Mouse (Mus musculus) CH12.LX (cell line): ENCODE results near the gene C1ql4. TPM values are rescaled to one million over a fixed set of nuclear protein-coding genes. Genes with fewer than 3 reads are reported as not detected.

Source experiments
- DNase-seq: peaks from one replicate; pipeline ENCODE4 v3.0.0-alpha.2; 2013; ENCODE audit errors: extremely low read depth
- H3K27ac ChIP-seq: 2 replicates; pipeline ENCODE4 v1.5.1; 2012; ENCODE audit warnings: low read depth, mild to moderate bottlenecking, control low read depth, moderate library complexity; ENCODE audit not compliant: insufficient read depth
- H3K27me3 ChIP-seq: replicated peaks from 2 replicates; pipeline ENCODE3; 2012; ENCODE audit warnings: inconsistent platforms
- H3K36me3 ChIP-seq, 2 experiments: replicated peaks in 1 of 2; 2 replicates each; pipeline versions ENCODE3 to v1.6.1; 2012; ENCODE audit warnings: inconsistent platforms in 1 of 2, low read length in 1 of 2, mild to moderate bottlenecking in 1 of 2, mixed read lengths in 1 of 2, moderate library complexity in 1 of 2; ENCODE audit not compliant: control insufficient read depth in 1 of 2, insufficient read depth in 1 of 2
- H3K4me1 ChIP-seq, 2 experiments: 2 replicates each; pipeline ENCODE4 v1.6.1; 2012; ENCODE audit warnings: inconsistent platforms in 1 of 2, moderate library complexity in 1 of 2; ENCODE audit not compliant: insufficient read depth in 2 of 2, control insufficient read depth in 1 of 2
- H3K4me2 ChIP-seq: 2 replicates; pipeline ENCODE4 v1.6.1; 2012; ENCODE audit warnings: low read depth, mild to moderate bottlenecking, control low read depth; ENCODE audit not compliant: poor library complexity, insufficient read depth, severe bottlenecking
- H3K4me3 ChIP-seq, 3 experiments: fragments of 150-350 bp in 1 of 3; sonication (generic) in 1 of 3; replicated peaks in 1 of 3; 2 replicates each; pipeline versions ENCODE3 to v1.5.1; 2011 to 2012; ENCODE audit warnings: low read depth in 2 of 3, low read length in 2 of 3, mild to moderate bottlenecking in 2 of 3, moderate library complexity in 2 of 3, control low read depth in 1 of 3, improper control_type of control experiment in 1 of 3, inconsistent platforms in 1 of 3, mixed read lengths in 1 of 3; ENCODE audit not compliant: poor library complexity in 1 of 3
- H3K79me2 ChIP-seq: replicated peaks from 2 replicates; pipeline ENCODE4 v1.6.1; 2012; ENCODE audit warnings: mild to moderate bottlenecking, moderate library complexity; ENCODE audit not compliant: control insufficient read depth, poor library complexity, insufficient read depth, severe bottlenecking; ENCODE audit errors: extremely low read depth
- H3K9ac ChIP-seq: 2 replicates; pipeline ENCODE4 v1.6.1; 2012; ENCODE audit warnings: low read depth, mild to moderate bottlenecking, control low read depth, moderate library complexity; ENCODE audit not compliant: insufficient read depth
- H3K9me3 ChIP-seq: replicated peaks from 2 replicates; pipeline ENCODE3; 2012; ENCODE audit warnings: low read length, inconsistent platforms, mixed read lengths
- CTCF ChIP-seq, 2 experiments: IDR thresholded peaks in 1 of 2; conservative IDR thresholded peaks in 1 of 2; 2 replicates each; pipeline ENCODE4 v1.5.1; 2011 to 2012; ENCODE audit warnings: low read depth in 2 of 2, low read length in 2 of 2, improper control_type of control experiment in 1 of 2, inconsistent platforms in 1 of 2, mild to moderate bottlenecking in 1 of 2, moderate library complexity in 1 of 2
- E2F4 ChIP-seq: IDR thresholded peaks from 2 replicates; pipeline ENCODE4 v1.6.1; 2011; ENCODE audit warnings: low read depth, low read length, improper control_type of control experiment; ENCODE audit not compliant: insufficient replicate concordance
- ETS1 ChIP-seq: conservative IDR thresholded peaks from 2 replicates; pipeline ENCODE4 v1.6.1; 2012; ENCODE audit warnings: low read depth, mild to moderate bottlenecking, inconsistent platforms, low read length, improper control_type of control experiment, moderate library complexity
- GABPA ChIP-seq: IDR thresholded peaks from 2 replicates; pipeline ENCODE4 v1.6.1; 2012; ENCODE audit warnings: low read depth, low read length, improper control_type of control experiment, inconsistent platforms; ENCODE audit not compliant: insufficient replicate concordance
- JUND ChIP-seq: conservative IDR thresholded peaks from 2 replicates; pipeline ENCODE4 v1.6.1; 2011; ENCODE audit warnings: low read depth, low read length, improper control_type of control experiment
- MAFK ChIP-seq: IDR thresholded peaks from 2 replicates; pipeline ENCODE4 v1.6.1; 2011; ENCODE audit warnings: low read length, improper control_type of control experiment; ENCODE audit not compliant: insufficient replicate concordance
- MAZ ChIP-seq: IDR thresholded peaks from 2 replicates; pipeline ENCODE4 v1.6.1; 2012; ENCODE audit warnings: low read depth, mild to moderate bottlenecking, inconsistent platforms, low read length, improper control_type of control experiment, moderate library complexity
- MYC ChIP-seq: IDR thresholded peaks from 2 replicates; pipeline ENCODE4 v1.6.1; 2011; ENCODE audit warnings: low read depth, mild to moderate bottlenecking, improper control_type of control experiment, low read length
- NELFE ChIP-seq: IDR thresholded peaks from 2 replicates; pipeline ENCODE4 v1.6.1; 2011; ENCODE audit warnings: low read depth, low read length, improper control_type of control experiment
- RAD21 ChIP-seq: IDR thresholded peaks from 2 replicates; pipeline ENCODE4 v1.6.1; 2011; ENCODE audit warnings: low read depth, mild to moderate bottlenecking, low read length, improper control_type of control experiment, moderate library complexity
- RCOR1 ChIP-seq: conservative IDR thresholded peaks from 2 replicates; pipeline ENCODE4 v1.6.1; 2012; ENCODE audit warnings: low read depth, mild to moderate bottlenecking, inconsistent platforms, low read length, improper control_type of control experiment
- TBP ChIP-seq: conservative IDR thresholded peaks from 2 replicates; pipeline ENCODE4 v1.6.1; 2011; ENCODE audit warnings: low read depth, low read length, improper control_type of control experiment
- TCF12 ChIP-seq: IDR thresholded peaks from 2 replicates; pipeline ENCODE4 v1.6.1; 2014; ENCODE audit warnings: low read depth, mild to moderate bottlenecking, inconsistent platforms, low read length, improper control_type of control experiment
- USF1 ChIP-seq: IDR thresholded peaks from 2 replicates; pipeline ENCODE4 v1.6.1; 2014; ENCODE audit warnings: low read depth, mild to moderate bottlenecking, inconsistent platforms, low read length, improper control_type of control experiment
- ZNF384 ChIP-seq: IDR thresholded peaks from 2 replicates; pipeline ENCODE4 v1.6.1; 2012; ENCODE audit warnings: low read depth, low read length, improper control_type of control experiment, inconsistent platforms
- dilution Hi-C: fragments of 300-500 bp; cut with MboI; formaldehyde crosslinking; loops from 2 replicates; pipeline ENCODE4 v1.14.3; 2020; ENCODE audit warnings: low sequenced_read_pairs; ENCODE audit not compliant: extremely low pct_unique_long_range_greater_than_20kb, extremely low pct_ligation_motif_present
- in situ Hi-C: fragments of 300-500 bp; cut with MboI; formaldehyde crosslinking; loops from 3 replicates; pipeline ENCODE4 v1.14.3; 2019; ENCODE audit warnings: low sequenced_read_pairs, low pct_ligation_motif_present, low pct_unique_long_range_greater_than_20kb, mixed read lengths
- polyA plus RNA-seq: library from polyadenylated mRNA; unstranded; fragments of >175 nt; gene quantifications from 2 replicates; pipeline ENCODE4 v1.2.1, GENCODE M21; 2012; ENCODE audit warnings: low read depth; ENCODE audit not compliant: insufficient read length
- total RNA-seq, 2 experiments: library from RNA; depleted of rRNA; stranded (reverse); fragments of 300-350 nt in 1 of 2; fragments of >200 nt in 1 of 2; gene quantifications; 2 replicates each; pipeline ENCODE4 v1.2.3; 2012 to 2014

The C1ql4 gene
- total and polyA plus RNA-seq, 3 experiments, result not detected

DNA sequence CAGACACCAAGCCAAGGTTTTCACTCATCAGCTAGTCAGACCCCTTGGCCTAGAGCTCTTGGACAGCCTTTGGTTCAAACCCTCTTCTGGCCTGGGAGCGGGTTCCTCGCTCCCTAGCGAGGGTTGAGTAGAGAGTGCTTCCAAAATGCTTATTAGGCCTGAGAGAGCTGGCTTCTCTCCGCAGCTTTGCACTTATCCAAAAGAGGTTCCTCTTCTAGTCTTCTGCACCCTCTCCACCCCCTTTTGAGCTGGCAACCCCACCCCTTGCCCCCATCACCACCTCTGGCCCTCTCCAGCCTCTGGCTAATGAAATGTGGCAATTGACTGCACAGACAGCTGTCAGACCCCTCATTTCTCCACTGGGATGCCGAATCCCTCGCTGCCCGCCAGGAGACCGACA lies 5.3 kb upstream of the C1ql4 start, which contains the start of gene Dnajc22:
Gene Dnajc22, plus strand, starts transcription at position 301 of the 400 bp plus-strand sequence.
- peaks cover 3 to 10% of the 10 kb centered on the region in 2 experiments; a peak in 3 of 4 replicates for H3K4me1 ChIP-seq
- DNase-seq, result no peak
- no peak within 1 kb of the TSS for H3K4me2 ChIP-seq
- H3K4me3 ChIP-seq, result no peak within 1 kb of the TSS
- in situ Hi-C loops, result no loop called here
- no peak within 1 kb of the TSS for H3K27ac ChIP-seq
- H3K9me3 ChIP-seq, result peaks cover 7% of the 10 kb centered on the region
- dilution Hi-C loops, result no loop called here
- no peaks in the 10 kb centered on the region for H3K27me3 ChIP-seq
- no peak within 1 kb of the TSS for H3K9ac ChIP-seq
- no peaks in the 10 kb centered on the region for H3K79me2 ChIP-seq
- TF ChIP-seq MYC, result no peak
- H3K36me3 ChIP-seq, result no peaks in the 10 kb centered on the region

DNA sequence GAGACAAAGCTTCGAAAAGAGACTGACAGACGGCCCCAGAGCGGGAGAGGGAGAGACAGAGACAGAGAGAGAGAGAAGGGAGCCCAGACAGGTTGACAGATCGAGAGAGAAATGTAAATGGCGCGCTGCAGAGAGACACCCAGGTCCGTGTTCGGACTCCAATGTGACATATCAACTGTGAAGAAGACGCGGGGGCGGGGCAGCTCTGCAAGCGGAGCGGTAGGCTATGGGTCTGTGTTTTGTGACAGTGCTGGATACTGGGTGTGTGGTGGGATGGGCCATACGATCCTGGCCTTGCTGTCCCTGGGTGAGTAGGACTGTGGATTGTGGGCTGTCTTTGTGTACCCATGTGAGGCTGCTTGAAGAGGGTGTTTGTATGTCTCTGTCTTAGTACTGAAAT lies 1.5 kb upstream of the C1ql4 start:
- no peak overlapping the region for H3K4me2 ChIP-seq
- H3K4me3 ChIP-seq, result no peak overlapping the region
- no peaks in the 10 kb centered on the region for H3K79me2 ChIP-seq
- H3K9me3 ChIP-seq, result peaks cover 11% of the 10 kb centered on the region
- dilution Hi-C loops (no loop called here), in situ Hi-C loops (no loop called here)
- no peak overlapping the region for H3K27ac ChIP-seq
- no peak for DNase-seq
- H3K36me3 ChIP-seq, result peaks cover 0 to 22% of the 10 kb centered on the region in 2 experiments
- H3K27me3 ChIP-seq, result no peaks in the 10 kb centered on the region
- H3K9ac ChIP-seq, result no peak overlapping the region
- TF ChIP-seq E2F4 (no peak), TBP (no peak), NELFE (no peak), ETS1 (no peak), MAZ (no peak), MAFK (no peak), USF1 (no peak), RAD21 (no peak), JUND (no peak), RCOR1 (no peak), TCF12 (no peak), GABPA (no peak)
- H3K4me1 ChIP-seq, result peaks cover 3 to 13% of the 10 kb centered on the region in 2 experiments; a peak in 3 of 4 replicates

DNA sequence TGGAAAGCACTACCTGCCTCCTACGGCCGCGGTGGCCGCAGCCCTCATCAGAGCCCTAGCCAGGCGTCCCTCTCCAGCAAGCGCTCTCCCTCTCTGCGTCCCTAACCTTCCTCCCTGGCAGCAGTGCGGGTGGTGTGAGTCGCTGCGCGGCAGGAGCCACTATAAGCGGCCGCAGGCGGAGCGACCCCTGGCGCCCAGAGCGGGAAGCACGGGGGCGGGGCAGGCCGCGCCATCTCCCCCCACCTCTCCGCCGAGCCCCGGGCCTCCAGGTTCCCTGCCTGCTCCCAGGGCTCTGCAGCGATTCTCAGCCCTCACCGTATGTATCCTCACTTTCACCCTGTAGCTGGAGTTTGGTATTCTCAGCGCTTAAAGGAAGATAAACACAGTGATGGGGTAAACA lies 675 bp upstream of the C1ql4 start:
- peaks cover 3 to 13% of the 10 kb centered on the region in 2 experiments; a peak in 3 of 4 replicates for H3K4me1 ChIP-seq
- H3K79me2 ChIP-seq, result no peaks in the 10 kb centered on the region
- no peak overlapping the region for H3K9ac ChIP-seq
- TF ChIP-seq ZNF384 (no peak), CTCF (conservative IDR thresholded peaks at IDR 0.05 in 1 of 2, IDR thresholded peaks at IDR 0.05 in 1 of 2; ENCODE audit: low read depth in 2 of 2, low read length in 2 of 2) (0 out of 4 replicates have a peak, but pooled peaks of 1 of the 2 experiments have one; percentile 2)
- H3K27me3 ChIP-seq, result no peaks in the 10 kb centered on the region
- no peak overlapping the region for H3K4me2 ChIP-seq
- no peak for DNase-seq
- H3K4me3 ChIP-seq, result no peak overlapping the region
- H3K27ac ChIP-seq, result no peak overlapping the region
- in situ Hi-C loops, result no loop called here
- dilution Hi-C loops, result no loop called here
- peaks cover 11% of the 10 kb centered on the region for H3K9me3 ChIP-seq
- peaks cover 1 to 29% of the 10 kb centered on the region in 2 experiments for H3K36me3 ChIP-seq
